Mouse (Mus musculus): Measurements from ENCODE around the gene Olfr53.
"Not testable (repeated sequence)": the region's sequence is repeated elsewhere in the genome, so short reads cannot be mapped to it uniquely, and the experiment has no call there.

Gene Olfr53

GRCm38 (mm10) chr7:140646152-140646551 lies at the start of gene Olfr53:
Gene Olfr53 (plus strand): TSS chr7:140646452.
- DNase-seq, result no peak

- not testable (repeated sequence) for DNase-seq
Measured at GRCm38 (mm10) chr7:140600969-140601368, 45.3 kb upstream of the Olfr53 start, which contains the start of gene Olfr46. Gene Olfr46 (plus strand): TSS chr7:140601269.

- not testable (repeated sequence) for DNase-seq
Measured at GRCm38 (mm10) chr7:140628670-140629069, 17.6 kb upstream of the Olfr53 start, which contains the start of gene Olfr61. Gene Olfr61 (plus strand): TSS chr7:140628970.

- no peak for DNase-seq
Measured at GRCm38 (mm10) chr7:140630559-140630958, 15.7 kb upstream of the Olfr53 start.

- no peak for DNase-seq
Measured at GRCm38 (mm10) chr7:140659630-140660029, 13.4 kb downstream of the Olfr53 start, which contains the start of gene Olfr539. Gene Olfr539 (plus strand): TSS chr7:140659930.

GRCm38 (mm10) chr7:140670693-140671092 lies 24.4 kb downstream of the Olfr53 start:
- not testable (repeated sequence) for DNase-seq

- no peak for DNase-seq
Measured at GRCm38 (mm10) chr7:140675863-140676262, 29.6 kb downstream of the Olfr53 start.

GRCm38 (mm10) chr7:140679591-140679990 lies 33.3 kb downstream of the Olfr53 start:
- DNase-seq, result peak in 1 of 2 experiments; percentile 8

GRCm38 (mm10) chr7:140681651-140682050 lies 35.4 kb downstream of the Olfr53 start, which contains the start of gene Olfr45:
Gene Olfr45 (plus strand): TSS chr7:140681951.
- no peak for DNase-seq

- DNase-seq, result no peak
Measured at GRCm38 (mm10) chr7:140696967-140697366, 50.7 kb downstream of the Olfr53 start, which contains the start of gene Olfr541. Gene Olfr541 (plus strand): TSS chr7:140697267.

All from kidney, adult 8-10 months (tissue).